Mouse (Mus musculus) megakaryocyte, embryonic 14.5 days (primary cell): ENCODE measurements at regions not wholly inside any gene's neighbourhood (a gene's known extent, or its start where the extent isn't known, plus 50 kb on each side); places are given as distances from the start of the nearest gene placed in this dataset.

Experiments
- FLI1 ChIP-seq: IDR thresholded peaks from 2 replicates; pipeline ENCODE4 v1.6.1; 2012; ENCODE audit warnings: low read length, inconsistent platforms, mixed read lengths
- GATA1 ChIP-seq: IDR thresholded peaks from 3 replicates; pipeline ENCODE4 v1.6.1; 2012; ENCODE audit warnings: mixed read lengths, low read length, inconsistent platforms, borderline replicate concordance

GRCm38 (mm10) chr2:79004862-79005261 is 136.9 kb downstream of the Ube2e3 start:
- TF ChIP-seq GATA1 = no peak
- TF ChIP-seq FLI1 = no peak
